Mouse (Mus musculus) cerebellum, adult 2 months (tissue): ENCODE measurements around the gene Oscp1.

ENCODE experiments used
- CTCF ChIP-seq: fragments of 200-500 bp; IDR thresholded peaks from 2 replicates; pipeline ENCODE4 v1.5.1; 2011; ENCODE audit warnings: low read depth, mild to moderate bottlenecking, control low read depth, low read length, moderate library complexity, borderline replicate concordance; ENCODE audit not compliant: insufficient read depth
- POLR2A ChIP-seq: fragments of 200-500 bp; IDR thresholded peaks from 2 replicates; pipeline ENCODE4 v1.6.1; 2011; ENCODE audit warnings: low read length, control low read depth, borderline replicate concordance; ENCODE audit not compliant: insufficient read depth

- TF ChIP-seq POLR2A (no peak), CTCF (no peak)
Observed at GRCm38 (mm10) chr4:126130502-126130901, 72.1 kb downstream of the Oscp1 start.
